Comparison of ENCODE assay signal across 16 mouse cellular contexts in genomic region chr5:121724678-121725077, GRCm38 (mm10).
"Had no signal": no experiment of that assay in that cellular context is flagged by ENCODE, and none has a peak within 500 bp of the region (broad histone marks: within the 10 kb centered on the region; RNA-seq: fewer than 3 reads in every experiment).

No protein-coding gene starts in this region.

- H3K4me2 ChIP-seq: liver, embryonic 15.5 days; lung, embryonic 15.5 days; midbrain, embryonic 11.5 days; midbrain, embryonic 15.5 days; neural tube, embryonic 12.5 days had no signal

- H3K27ac ChIP-seq: kidney, postnatal 0 days; limb, embryonic 10.5 days; liver, embryonic 15.5 days; lung, embryonic 15.5 days; macrophage; midbrain, embryonic 15.5 days; neural tube, embryonic 12.5 days had no signal

- ATAC-seq: inflammation-experienced regulatory T-cells, adult 6 months; midbrain, embryonic 15.5 days had no signal

- H3K9ac ChIP-seq: liver, embryonic 15.5 days; lung, embryonic 15.5 days; midbrain, embryonic 15.5 days; neural tube, embryonic 12.5 days had no signal

- H3K4me3 ChIP-seq: limb, embryonic 10.5 days; liver, embryonic 15.5 days; lung, embryonic 15.5 days; megakaryocyte, embryonic 14.5 days; midbrain, embryonic 15.5 days; neural tube, embryonic 12.5 days had no signal

- H3K9me3 ChIP-seq: limb, embryonic 10.5 days; liver, embryonic 15.5 days; lung, embryonic 15.5 days; megakaryocyte, embryonic 14.5 days; midbrain, embryonic 15.5 days; neural tube, embryonic 12.5 days had no signal

- H3K27me3 ChIP-seq: liver, embryonic 15.5 days; lung, embryonic 15.5 days; megakaryocyte, embryonic 14.5 days; midbrain, embryonic 15.5 days; neural tube, embryonic 12.5 days had no signal

- DNase-seq: lung, postnatal 14 days; retina, postnatal 1 day; right cerebral cortex, postnatal 4 days; spleen, adult 18-20 months; thymus, adult 18-20 months; thymus, postnatal 14 days had no signal

- H3K36me3 ChIP-seq: liver, embryonic 15.5 days; midbrain, embryonic 15.5 days had no signal
